Mouse (Mus musculus): ENCODE results near the gene Rbfox1. TPM values are rescaled to one million over a fixed set of nuclear protein-coding genes. Genes with fewer than 3 reads are reported as not detected.

The Rbfox1 gene
- total and polyA plus RNA-seq, 3 experiments, result not detected

- Histone ChIP-seq H3K27me3 (ENCODE audit: control insufficient read depth in 1 of 2, insufficient read depth in 2 of 2, low read length in 2 of 2) (no peaks in the 10 kb centered on the region), H3K79me2 (ENCODE audit: control insufficient read depth, insufficient read depth, low read length, poor library complexity) (no peaks in the 10 kb centered on the region), H3K4me3 (ENCODE audit: control insufficient read depth in 1 of 2, insufficient read depth in 1 of 2, low read depth in 2 of 2, low read length in 2 of 2) (no peak overlapping the region), H3K9me3 (replicated peaks; ENCODE audit: insufficient read depth, low read length) (no peaks in the 10 kb centered on the region), H3K9ac (ENCODE audit: control insufficient read depth, low read depth, low read length, poor library complexity, severe bottlenecking) (no peak overlapping the region), H3K27ac (ENCODE audit: control insufficient read depth, low read depth, low read length) (no peak overlapping the region), H3K4me1 (ENCODE audit: control insufficient read depth in 1 of 2, insufficient read depth in 2 of 2, low read length in 2 of 2) (no peaks in the 10 kb centered on the region), H3K36me3 (ENCODE audit: control insufficient read depth in 1 of 2, insufficient read depth in 2 of 2, low read length in 2 of 2) (no peaks in the 10 kb centered on the region)
- no peak for DNase-seq (ENCODE audit: low read depth, low spot score)
- TF ChIP-seq HCFC1 (IDR thresholded peaks at IDR 0.05; ENCODE audit: low read depth, low read length) (no peak), MYC (IDR thresholded peaks at IDR 0.05; ENCODE audit: low read depth, low read length) (no peak), TAL1 (IDR thresholded peaks at IDR 0.05; ENCODE audit: low read length) (no peak), RAD21 (IDR thresholded peaks at IDR 0.05; ENCODE audit: low read depth, low read length) (no peak), GATA1 (IDR thresholded peaks at IDR 0.05; ENCODE audit: low read depth, low read length) (no peak), CTCF (IDR thresholded peaks at IDR 0.05 in 2 of 3, conservative IDR thresholded peaks at IDR 0.05 in 1 of 3; ENCODE audit: control insufficient read depth in 1 of 3, insufficient read depth in 1 of 3, low read depth in 2 of 3, low read length in 3 of 3, poor library complexity in 1 of 3, severe bottlenecking in 1 of 3) (no peak), NELFE (IDR thresholded peaks at IDR 0.05; ENCODE audit: low read depth, low read length) (no peak), MAZ (IDR thresholded peaks at IDR 0.05; ENCODE audit: low read depth, low read length) (no peak), EP300 (IDR thresholded peaks at IDR 0.05; ENCODE audit: low read depth in 1 of 2, low read length in 2 of 2) (no peak), USF1 (IDR thresholded peaks at IDR 0.05; ENCODE audit: low read depth, low read length) (no peak), MXI1 (IDR thresholded peaks at IDR 0.05; ENCODE audit: low read depth, low read length) (no peak), E2F4 (IDR thresholded peaks at IDR 0.05; ENCODE audit: borderline replicate concordance, low read depth, low read length) (no peak), ZKSCAN1 (IDR thresholded peaks at IDR 0.05; ENCODE audit: low read depth, low read length) (no peak), NRF1 (IDR thresholded peaks at IDR 0.05; ENCODE audit: insufficient read depth, low read depth, low read length, poor library complexity, severe bottlenecking) (no peak), POLR2A (IDR thresholded peaks at IDR 0.05; ENCODE audit: control insufficient read depth in 1 of 2, insufficient read depth in 1 of 2, low read depth in 1 of 2, low read length in 2 of 2, poor library complexity in 1 of 2) (no peak), ZMIZ1 (IDR thresholded peaks at IDR 0.05; ENCODE audit: low read depth, low read length) (no peak), MEF2A (IDR thresholded peaks at IDR 0.05; ENCODE audit: extremely low read depth, insufficient replicate concordance, low read depth, low read length, poor library complexity, severe bottlenecking) (no peak), SIN3A (IDR thresholded peaks at IDR 0.05; ENCODE audit: low read length) (no peak), MYB (IDR thresholded peaks at IDR 0.05; ENCODE audit: low read depth, low read length) (no peak)
Observed at GRCm38 (mm10) chr16:6155556-6155955, 270.4 kb downstream of the Rbfox1 start.

- H3K79me2 ChIP-seq (ENCODE audit: control insufficient read depth, insufficient read depth, low read length, poor library complexity), result no peaks in the 10 kb centered on the region
- no peak overlapping the region for H3K9ac ChIP-seq (ENCODE audit: control insufficient read depth, low read depth, low read length, poor library complexity, severe bottlenecking)
- no peaks in the 10 kb centered on the region for H3K4me1 ChIP-seq (ENCODE audit: control insufficient read depth in 1 of 2, insufficient read depth in 2 of 2, low read length in 2 of 2)
- no peaks in the 10 kb centered on the region for H3K36me3 ChIP-seq (ENCODE audit: control insufficient read depth in 1 of 2, insufficient read depth in 2 of 2, low read length in 2 of 2)
- H3K9me3 ChIP-seq (replicated peaks; ENCODE audit: insufficient read depth, low read length), result no peaks in the 10 kb centered on the region
- no peak overlapping the region for H3K4me3 ChIP-seq (ENCODE audit: control insufficient read depth in 1 of 2, insufficient read depth in 1 of 2, low read depth in 2 of 2, low read length in 2 of 2)
- DNase-seq (ENCODE audit: low read depth, low spot score), result no peak
- TF ChIP-seq CTCF (IDR thresholded peaks at IDR 0.05 in 2 of 3, conservative IDR thresholded peaks at IDR 0.05 in 1 of 3; ENCODE audit: control insufficient read depth in 1 of 3, insufficient read depth in 1 of 3, low read depth in 2 of 3, low read length in 3 of 3, poor library complexity in 1 of 3, severe bottlenecking in 1 of 3) (no peak), USF2 (IDR thresholded peaks at IDR 0.05; ENCODE audit: borderline replicate concordance in 1 of 2, insufficient read depth in 1 of 2, low read depth in 1 of 2, low read length in 2 of 2) (no peak), ETS1 (IDR thresholded peaks at IDR 0.05; ENCODE audit: low read depth, low read length) (no peak), CHD1 (IDR thresholded peaks at IDR 0.05; ENCODE audit: low read depth, low read length) (no peak), ZKSCAN1 (IDR thresholded peaks at IDR 0.05; ENCODE audit: low read depth, low read length) (no peak)
- H3K27me3 ChIP-seq (ENCODE audit: control insufficient read depth in 1 of 2, insufficient read depth in 2 of 2, low read length in 2 of 2), result no peaks in the 10 kb centered on the region
- no peak overlapping the region for H3K27ac ChIP-seq (ENCODE audit: control insufficient read depth, low read depth, low read length)
Observed at GRCm38 (mm10) chr16:6164476-6164875, 279.3 kb downstream of the Rbfox1 start.
